9 mouse cellular contexts compared by ENCODE assay signal in the genomic region with DNA sequence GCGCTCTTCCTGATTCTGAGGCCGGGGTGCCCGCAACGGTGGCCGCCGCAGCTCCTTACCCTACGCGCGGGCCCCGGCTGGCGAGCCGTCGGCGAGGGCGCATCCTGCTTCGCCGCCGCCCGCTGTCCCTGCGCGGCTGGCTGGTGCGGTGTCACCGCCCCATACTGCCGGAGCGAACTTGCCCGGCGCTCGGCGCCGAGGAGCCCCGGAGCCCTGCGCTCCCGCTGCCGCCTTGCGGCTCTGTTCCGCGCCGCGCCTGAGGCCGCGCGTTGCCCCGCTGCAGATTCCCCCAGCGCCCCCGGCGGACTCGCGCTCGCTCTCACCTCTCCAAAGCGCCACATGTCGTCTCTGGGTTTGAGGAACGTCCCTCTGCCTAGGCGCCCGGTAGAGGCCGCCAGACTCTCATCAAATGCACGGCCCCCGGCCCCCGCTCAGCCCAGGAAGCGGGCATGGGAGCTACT. TPM values are rescaled to one million over a fixed set of nuclear protein-coding genes. Genes with fewer than 3 reads are reported as not detected.
DNase-seq lines count a peak whose midpoint lies in the region; ATAC-seq and TF ChIP-seq lines count a peak whose summit lies in the region.
"Had no signal": no experiment of that assay in that cellular context is flagged by ENCODE, and none has a peak within 500 bp of the region (broad histone marks: within the 10 kb centered on the region; RNA-seq: fewer than 3 reads in every experiment).

A gene (minus strand): TSS at position 379 of the 461 bp plus-strand sequence.

- ATAC-seq in forebrain, embryonic 13.5 days = peak; percentile 89
- ATAC-seq in midbrain, embryonic 12.5 days (ENCODE audit: low FRiP score, low read depth) = peak; percentile 82
- no peak for ATAC-seq in erythroid progenitor cell, adult 5-6 weeks (replicated peaks; ENCODE audit: low FRiP score, poor library complexity, severe bottlenecking)

- peaks cover 55% of the 10 kb centered on the region for H3K27me3 ChIP-seq in forebrain, embryonic 13.5 days
- H3K27me3 ChIP-seq in midbrain, embryonic 12.5 days = peaks cover 46% of the 10 kb centered on the region

- 1% methylated on average over 50 of the region's 59 CpGs for WGBS in forebrain, embryonic 13.5 days
- under 1% methylated on average over 52 of the region's 59 CpGs for WGBS in midbrain, embryonic 12.5 days

- peak; percentile 8 to 31 for DNase-seq in cerebellum, postnatal 25 days
- no peak for DNase-seq in cerebellum, postnatal 36 days
- peak; percentile 46 for DNase-seq in ES-E14 (ENCODE audit: low read depth, low spot score)
- DNase-seq in layer of hippocampus, adult 8-10 months (ENCODE audit: low spot score in 2 of 2) = peak; percentile 71 to 73
- peak; percentile 10 for DNase-seq in yolk sac, embryonic 10.5 days (ENCODE audit: low spot score)

- in situ Hi-C loops in ES-E14 (cut with MboI; ENCODE audit: low sequenced_read_pairs in 2 of 2, unreplicated experiment in 2 of 2) = no loop called here

- H3K36me3 ChIP-seq in ES-E14 (ENCODE audit: control insufficient read depth, insufficient read depth, low read length, poor library complexity, severe bottlenecking) = no peaks in the 10 kb centered on the region
- no peaks in the 10 kb centered on the region for H3K36me3 ChIP-seq in forebrain, embryonic 13.5 days (ENCODE audit: poor library complexity, severe bottlenecking)
- no peaks in the 10 kb centered on the region for H3K36me3 ChIP-seq in midbrain, embryonic 12.5 days

- no peaks in the 10 kb centered on the region for H3K4me1 ChIP-seq in ES-E14 (ENCODE audit: control insufficient read depth in 2 of 2, insufficient read depth in 2 of 2, low read length in 2 of 2, poor library complexity in 1 of 2)
- peaks cover 6% of the 10 kb centered on the region for H3K4me1 ChIP-seq in forebrain, embryonic 13.5 days
- peaks cover 12% of the 10 kb centered on the region for H3K4me1 ChIP-seq in midbrain, embryonic 12.5 days

- peak within 1 kb of the TSS; percentile 49 to 70 for H3K4me3 ChIP-seq in ES-E14 (ENCODE audit: insufficient read depth in 1 of 2, low read depth in 1 of 2, low read length in 2 of 2, poor library complexity in 1 of 2, severe bottlenecking in 1 of 2)
- H3K4me3 ChIP-seq in forebrain, embryonic 13.5 days = peak within 1 kb of the TSS; percentile 54
- H3K4me3 ChIP-seq in midbrain, embryonic 12.5 days = peak within 1 kb of the TSS; percentile 45

- H3K9me3 ChIP-seq in ES-E14 (ENCODE audit: control insufficient read depth, insufficient read depth, low read depth, low read length) = no peaks in the 10 kb centered on the region
- H3K9me3 ChIP-seq in forebrain, embryonic 13.5 days (replicated peaks) = no peaks in the 10 kb centered on the region
- H3K9me3 ChIP-seq in midbrain, embryonic 12.5 days = no peaks in the 10 kb centered on the region

- no peak within 1 kb of the TSS for H3K27ac ChIP-seq in ES-E14 (ENCODE audit: insufficient read depth, low read depth, low read length, poor library complexity, severe bottlenecking)
- no peak within 1 kb of the TSS for H3K27ac ChIP-seq in forebrain, embryonic 13.5 days
- H3K27ac ChIP-seq in midbrain, embryonic 12.5 days (replicated peaks) = no peak within 1 kb of the TSS

- H3K9ac ChIP-seq in ES-E14 (ENCODE audit: insufficient read depth, low read depth, low read length, poor library complexity, severe bottlenecking) = peak within 1 kb of the TSS; percentile 52
- H3K9ac ChIP-seq in forebrain, embryonic 13.5 days = peak within 1 kb of the TSS; percentile 65
- 0 out of 2 replicates have a peak within 1 kb of the TSS, but pooled peaks have one; percentile 32 for H3K9ac ChIP-seq in midbrain, embryonic 12.5 days (replicated peaks)

- peak within 1 kb of the TSS; percentile 74 for H3K4me2 ChIP-seq in forebrain, embryonic 13.5 days
- peak within 1 kb of the TSS; percentile 77 for H3K4me2 ChIP-seq in midbrain, embryonic 12.5 days (replicated peaks)

TF ChIP-seq in ES-E14, 5 proteins besides CTCF, POLR2A, EP300 and RAD21:
- no peak for TF ChIP-seq MAFK (IDR thresholded peaks at IDR 0.05; ENCODE audit: insufficient read depth, low read depth, low read length)
- TF ChIP-seq HCFC1 (IDR thresholded peaks at IDR 0.05; ENCODE audit: borderline replicate concordance, insufficient read depth, low read length) = no peak
- no peak for TF ChIP-seq ZNF384 (IDR thresholded peaks at IDR 0.05; ENCODE audit: low read depth, low read length)
- no peak for TF ChIP-seq ZC3H11A (IDR thresholded peaks at IDR 0.05; ENCODE audit: borderline replicate concordance, low read depth, low read length)

RNA-seq across cellular contexts. Expression of the gene that starts here (rescaled TPM):
- total RNA-seq in ES-E14 (2012; rRNA removed) = 0.48 and 0.49 TPM in 2 replicates
- 5.7 and 8.4 TPM in 2 replicates for polyA plus RNA-seq in forebrain, embryonic 13.5 days (2015; fragmentation: Nextera tagmentation; extraction: Ambion mirVana)
- total RNA-seq in layer of hippocampus, adult 8-10 months (2022) = 100 to 1,000 TPM; 136 to 169 (median 157) TPM
- polyA plus RNA-seq in midbrain, embryonic 12.5 days (2016; fragmentation: Nextera tagmentation; extraction: Ambion mirVana) = 1.6 and 1.8 TPM in 2 replicates
- not detected in 2 replicates for total RNA-seq in erythroid progenitor cell, adult 5-6 weeks (2015; ENCODE audit: low replicate concordance)
- total RNA-seq in erythroid progenitor cell, adult 5-6 weeks (2017; ENCODE audit: low replicate concordance) = not detected in 2 replicates
- total RNA-seq: heart, postnatal 10 days had no signal

Comparison
In these comparisons a context has a peak if more than half of its experiments do, and no peak if none do; other contexts are left out.
1. RNA of the gene that starts here (total RNA-seq): 136 to 169 TPM in layer of hippocampus, adult 8-10 months; 0.48 to 0.49 TPM in ES-E14 and not detected in erythroid progenitor cell, adult 5-6 weeks; every median in the first group is over 10 times any median in the second.
2. DNase-seq: peak in cerebellum, postnatal 25 days (2 of 2), layer of hippocampus, adult 8-10 months (2 of 2) and yolk sac, embryonic 10.5 days (single experiment); none in cerebellum, postnatal 36 days (0 of 2).
3. Peak in DNase-seq, H3K4me3 ChIP-seq and H3K9ac ChIP-seq in ES-E14; RNA of the gene not detected or under 1 TPM.
4. Peak in every context shown above with its lines, with median percentiles within 50 percentile points of each other: H3K4me3 ChIP-seq and H3K9ac ChIP-seq.